Mouse (Mus musculus): Measurements from ENCODE around the gene Atoh8. TPM values are rescaled to one million over a fixed set of nuclear protein-coding genes. Genes with fewer than 3 reads are reported as not detected.

Gene Atoh8
- polyA plus RNA-seq, 1 experiment from 2014 or later = 19.8 TPM

- Histone ChIP-seq H3K36me3 (no peaks in the 10 kb centered on the region), H3K27ac (no peak overlapping the region), H3K9me3 (no peaks in the 10 kb centered on the region), H3K4me2 (peak overlapping the region; percentile 10; the same call in 1 of the 2 replicates), H3K9ac (no peak overlapping the region), H3K4me1 (peaks cover 60% of the 10 kb centered on the region), H3K27me3 (peaks cover 18% of the 10 kb centered on the region), H3K4me3 (no peak overlapping the region)
- WGBS = 64% methylated on average over 6 of the region's 6 CpGs
- no peak for ATAC-seq (ENCODE audit: insufficient number of reproducible peaks, insufficient read depth, low FRiP score, low TSS enrichment, low read depth)
Observed at GRCm38 (mm10) chr6:72222876-72223275, 12.5 kb downstream of the Atoh8 start.

GRCm38 (mm10) chr6:72222271-72222724 lies 13.1 kb downstream of the Atoh8 start:
- peak overlapping the region; percentile 10; the same call in 1 of the 2 replicates for H3K4me2 ChIP-seq
- H3K9me3 ChIP-seq = no peaks in the 10 kb centered on the region
- WGBS = 11% methylated on average over 11 of the region's 11 CpGs
- peak overlapping the region; percentile 2 for H3K9ac ChIP-seq
- H3K27me3 ChIP-seq = peaks cover 18% of the 10 kb centered on the region
- H3K4me1 ChIP-seq = peaks cover 66% of the 10 kb centered on the region
- no peak overlapping the region for H3K27ac ChIP-seq
- ATAC-seq (ENCODE audit: insufficient number of reproducible peaks, insufficient read depth, low FRiP score, low TSS enrichment, low read depth) = no peak
- no peak overlapping the region for H3K4me3 ChIP-seq
- no peaks in the 10 kb centered on the region for H3K36me3 ChIP-seq

GRCm38 (mm10) chr6:72221271-72221670 lies 14.1 kb downstream of the Atoh8 start:
- no peak overlapping the region for H3K27ac ChIP-seq
- H3K4me1 ChIP-seq = peaks cover 73% of the 10 kb centered on the region
- WGBS = 52% methylated on average over 6 of the region's 6 CpGs
- ATAC-seq (ENCODE audit: insufficient number of reproducible peaks, insufficient read depth, low FRiP score, low TSS enrichment, low read depth) = no peak
- peaks cover 18% of the 10 kb centered on the region for H3K27me3 ChIP-seq
- H3K9me3 ChIP-seq = no peaks in the 10 kb centered on the region
- H3K4me3 ChIP-seq = no peak overlapping the region
- no peaks in the 10 kb centered on the region for H3K36me3 ChIP-seq
- H3K4me2 ChIP-seq = no peak overlapping the region
- H3K9ac ChIP-seq = no peak overlapping the region

- H3K27me3 ChIP-seq = peaks cover 18% of the 10 kb centered on the region
- H3K36me3 ChIP-seq = no peaks in the 10 kb centered on the region
- H3K4me1 ChIP-seq = peaks cover 90% of the 10 kb centered on the region
- no peak overlapping the region for H3K4me3 ChIP-seq
- no peak overlapping the region for H3K4me2 ChIP-seq
- 59% methylated on average over 5 of the region's 5 CpGs for WGBS
- H3K9me3 ChIP-seq = no peaks in the 10 kb centered on the region
- no peak for ATAC-seq (ENCODE audit: insufficient number of reproducible peaks, insufficient read depth, low FRiP score, low TSS enrichment, low read depth)
- H3K9ac ChIP-seq = no peak overlapping the region
- no peak overlapping the region for H3K27ac ChIP-seq
Observed at GRCm38 (mm10) chr6:72219549-72219948, 15.8 kb downstream of the Atoh8 start.

- Histone ChIP-seq H3K4me1 (peaks cover 96% of the 10 kb centered on the region), H3K27ac (peak overlapping the region; percentile 40; the same call in 1 of the 2 replicates), H3K4me2 (no peak overlapping the region), H3K36me3 (no peaks in the 10 kb centered on the region), H3K4me3 (no peak overlapping the region), H3K9ac (no peak overlapping the region), H3K27me3 (peaks cover 18% of the 10 kb centered on the region), H3K9me3 (no peaks in the 10 kb centered on the region)
- WGBS = 39% methylated on average over 4 of the region's 4 CpGs
- ATAC-seq (ENCODE audit: insufficient number of reproducible peaks, insufficient read depth, low FRiP score, low TSS enrichment, low read depth) = no peak
Observed at GRCm38 (mm10) chr6:72218281-72218680, 17.1 kb downstream of the Atoh8 start.

- Histone ChIP-seq H3K4me1 (peaks cover 96% of the 10 kb centered on the region), H3K4me2 (peak overlapping the region; percentile 47), H3K4me3 (peak overlapping the region; percentile 14; the same call in 1 of the 2 replicates), H3K9me3 (no peaks in the 10 kb centered on the region), H3K9ac (0 out of 2 replicates have a peak overlapping the region, but pooled peaks have one; percentile 21), H3K36me3 (no peaks in the 10 kb centered on the region), H3K27ac (peak overlapping the region; percentile 87), H3K27me3 (peaks cover 14% of the 10 kb centered on the region)
- 0 out of 2 replicates have a peak, but pooled peaks have one; percentile 2 for ATAC-seq (ENCODE audit: insufficient number of reproducible peaks, insufficient read depth, low FRiP score, low TSS enrichment, low read depth)
- WGBS = 30% methylated on average over 6 of the region's 6 CpGs
Observed at GRCm38 (mm10) chr6:72217415-72217784, 18.0 kb downstream of the Atoh8 start.

- Histone ChIP-seq H3K27ac (peak overlapping the region; percentile 87), H3K9ac (no peak overlapping the region), H3K4me3 (peak overlapping the region; percentile 14), H3K9me3 (no peaks in the 10 kb centered on the region), H3K4me1 (peaks cover 90% of the 10 kb centered on the region), H3K4me2 (peak overlapping the region; percentile 47), H3K36me3 (no peaks in the 10 kb centered on the region), H3K27me3 (peaks cover 10% of the 10 kb centered on the region)
- ATAC-seq (ENCODE audit: insufficient number of reproducible peaks, insufficient read depth, low FRiP score, low TSS enrichment, low read depth) = peak; percentile 93
- WGBS = under 1% methylated on average over 33 of the region's 33 CpGs
Observed at GRCm38 (mm10) chr6:72216681-72217414, 18.5 kb downstream of the Atoh8 start.

GRCm38 (mm10) chr6:72215582-72215981 lies 19.8 kb downstream of the Atoh8 start:
- Histone ChIP-seq H3K36me3 (no peaks in the 10 kb centered on the region), H3K27ac (peak overlapping the region; percentile 87), H3K9ac (no peak overlapping the region), H3K4me2 (peak overlapping the region; percentile 47), H3K4me1 (peaks cover 86% of the 10 kb centered on the region), H3K4me3 (no peak overlapping the region), H3K9me3 (no peaks in the 10 kb centered on the region), H3K27me3 (peaks cover 6% of the 10 kb centered on the region; the same call in 1 of the 2 replicates)
- 27% methylated on average over 6 of the region's 6 CpGs for WGBS
- no peak for ATAC-seq (ENCODE audit: insufficient number of reproducible peaks, insufficient read depth, low FRiP score, low TSS enrichment, low read depth)

- ATAC-seq (ENCODE audit: insufficient number of reproducible peaks, insufficient read depth, low FRiP score, low TSS enrichment, low read depth) = no peak
- Histone ChIP-seq H3K27me3 (peaks cover 3% of the 10 kb centered on the region; the same call in 1 of the 2 replicates), H3K9ac (no peak overlapping the region), H3K9me3 (no peaks in the 10 kb centered on the region), H3K4me2 (no peak overlapping the region), H3K27ac (no peak overlapping the region), H3K36me3 (peaks cover 18% of the 10 kb centered on the region), H3K4me3 (no peak overlapping the region), H3K4me1 (peaks cover 57% of the 10 kb centered on the region)
- 68% methylated on average over 4 of the region's 4 CpGs for WGBS
Observed at GRCm38 (mm10) chr6:72211360-72211759, 24.0 kb downstream of the Atoh8 start.

GRCm38 (mm10) chr6:72210823-72211222 lies 24.6 kb downstream of the Atoh8 start:
- Histone ChIP-seq H3K4me1 (peaks cover 56% of the 10 kb centered on the region), H3K9me3 (no peaks in the 10 kb centered on the region), H3K27ac (no peak overlapping the region), H3K4me3 (no peak overlapping the region), H3K4me2 (no peak overlapping the region), H3K9ac (no peak overlapping the region), H3K36me3 (peaks cover 21% of the 10 kb centered on the region), H3K27me3 (peaks cover 3% of the 10 kb centered on the region; the same call in 1 of the 2 replicates)
- WGBS = 86% methylated on average over 7 of the region's 7 CpGs
- ATAC-seq (ENCODE audit: insufficient number of reproducible peaks, insufficient read depth, low FRiP score, low TSS enrichment, low read depth) = no peak

GRCm38 (mm10) chr6:72209738-72210137 lies 25.6 kb downstream of the Atoh8 start:
- WGBS = 91% methylated on average over 7 of the region's 7 CpGs
- H3K27ac ChIP-seq = no peak overlapping the region
- H3K9me3 ChIP-seq = no peaks in the 10 kb centered on the region
- H3K9ac ChIP-seq = no peak overlapping the region
- H3K4me2 ChIP-seq = no peak overlapping the region
- no peak for ATAC-seq (ENCODE audit: insufficient number of reproducible peaks, insufficient read depth, low FRiP score, low TSS enrichment, low read depth)
- H3K4me3 ChIP-seq = no peak overlapping the region
- H3K27me3 ChIP-seq = peaks cover 3% of the 10 kb centered on the region; the same call in 1 of the 2 replicates
- peaks cover 21% of the 10 kb centered on the region for H3K36me3 ChIP-seq
- H3K4me1 ChIP-seq = peaks cover 53% of the 10 kb centered on the region
